Mouse (Mus musculus) midbrain, embryonic 10.5 days (tissue): Measurements from ENCODE around the gene Usp15. TPM values are rescaled to one million over a fixed set of nuclear protein-coding genes. Genes with fewer than 3 reads are reported as not detected.

Source experiments
- microRNA-seq: library from miRNA; unstranded; fragments of <30 nt; microRNA quantifications from one replicate; pipeline ENCODE4, GENCODE M21; 2017
- polyA plus RNA-seq: library from polyadenylated mRNA; unstranded; fragments of >200 nt; fragmentation: Nextera tagmentation; extraction: Ambion mirVana; gene quantifications from 2 replicates; pipeline ENCODE4 v1.2.1, GENCODE M21; 2016

The Usp15 gene
- polyA plus RNA-seq, 1 experiment from 2014 or later, result 73.2 TPM

Small RNAs within 50 kb of the gene (microRNA-seq; reads per million reads assigned to microRNA genes)
- gene Gm27920, result 1.2 reads per million

Other genes starting within 250 kb of the Usp15 start
- gene Mon2, start 120.5 kb downstream of the Usp15 start, polyA plus RNA-seq, result 18.9 and 19.7 TPM in 2 replicates
- 1.6 and 2.5 TPM in 2 replicates for gene Fam19a2, start 67.0 kb upstream of the Usp15 start, polyA plus RNA-seq